Mouse (Mus musculus) midbrain, embryonic 16.5 days (tissue): ENCODE measurements around the gene Gm47996. TPM values are rescaled to one million over a fixed set of nuclear protein-coding genes. Genes with fewer than 3 reads are reported as not detected.

Experiments
- ATAC-seq: fragments of 200-750 bp; cut with Nextera tagmentation; 2 replicates; pipeline ENCODE4 v1.8.0; 2017; ENCODE audit warnings: moderate TSS enrichment
- H3K27ac ChIP-seq: fragments of 300-500 bp; sonication (generic); 2 replicates; pipeline ENCODE4 v1.5.1; 2014; ENCODE audit warnings: mild to moderate bottlenecking, low read length, mixed read lengths
- H3K27me3 ChIP-seq: fragments of 300-500 bp; sonication (generic); 2 replicates; pipeline ENCODE4 v1.6.1; 2014; ENCODE audit warnings: low read depth, low read length, mixed read lengths; ENCODE audit not compliant: control insufficient read depth, insufficient read depth
- H3K36me3 ChIP-seq: fragments of 300-500 bp; sonication (generic); 2 replicates; pipeline ENCODE4 v1.6.1; 2014; ENCODE audit warnings: mild to moderate bottlenecking, low read length, moderate library complexity, mixed read lengths; ENCODE audit not compliant: control insufficient read depth, insufficient read depth
- H3K4me1 ChIP-seq: fragments of 300-500 bp; sonication (generic); 2 replicates; pipeline ENCODE4 v1.6.1; 2014; ENCODE audit warnings: mild to moderate bottlenecking, low read length, mixed read lengths; ENCODE audit not compliant: control insufficient read depth, insufficient read depth
- H3K4me2 ChIP-seq: fragments of 300-500 bp; sonication (generic); 2 replicates; pipeline ENCODE4 v1.6.1; 2014; ENCODE audit warnings: mild to moderate bottlenecking, low read length, mixed read lengths
- H3K4me3 ChIP-seq: fragments of 300-500 bp; sonication (generic); 2 replicates; pipeline ENCODE4 v1.5.1; 2014; ENCODE audit warnings: low read depth, mild to moderate bottlenecking, low read length, moderate library complexity, mixed read lengths
- H3K9ac ChIP-seq: fragments of 300-500 bp; sonication (generic); 2 replicates; pipeline ENCODE4 v1.6.1; 2014; ENCODE audit warnings: low read depth, low read length, mixed read lengths
- H3K9me3 ChIP-seq: fragments of 300-500 bp; sonication (generic); replicated peaks from 2 replicates; pipeline ENCODE4 v1.6.1; 2014; ENCODE audit warnings: mild to moderate bottlenecking, low read length, mixed read lengths; ENCODE audit not compliant: control insufficient read depth, poor library complexity, severe bottlenecking
- WGBS: fragments of 180-500 bp; shearing (Covaris S2); extraction: QIAGEN DNeasy Blood & Tissue Kit; methylation state at CpG from one replicate; pipeline ENCODE4 v1.1.7; 2014; 5-methylcytosine and 5-hydroxymethylcytosine counted together
- polyA plus RNA-seq: library from polyadenylated mRNA; unstranded; fragments of >200 nt; fragmentation: Nextera tagmentation; extraction: Ambion mirVana; gene quantifications from 2 replicates; pipeline ENCODE4 v1.2.1, GENCODE M21; 2015

The Gm47996 gene
- polyA plus RNA-seq, 1 experiment from 2014 or later: not detected

GRCm38 (mm10) chr1:151235574-151235973, 25.6 kb downstream of the Gm47996 start:
- H3K9me3 ChIP-seq: no peaks in the 10 kb centered on the region; the same call in 1 of the 2 replicates
- WGBS: 2% methylated on average over 2 of the region's 2 CpGs
- no peak overlapping the region for H3K9ac ChIP-seq
- no peaks in the 10 kb centered on the region for H3K27me3 ChIP-seq
- no peaks in the 10 kb centered on the region for H3K4me1 ChIP-seq
- H3K4me3 ChIP-seq: no peak overlapping the region
- no peak overlapping the region for H3K4me2 ChIP-seq
- no peak overlapping the region for H3K27ac ChIP-seq
- H3K36me3 ChIP-seq: no peaks in the 10 kb centered on the region
- ATAC-seq: no peak

- H3K4me2 ChIP-seq: no peak overlapping the region
- no peaks in the 10 kb centered on the region for H3K36me3 ChIP-seq
- ATAC-seq: no peak
- H3K4me1 ChIP-seq: no peaks in the 10 kb centered on the region
- H3K27me3 ChIP-seq: no peaks in the 10 kb centered on the region
- no peaks in the 10 kb centered on the region; the same call in 1 of the 2 replicates for H3K9me3 ChIP-seq
- no peak overlapping the region for H3K4me3 ChIP-seq
- no peak overlapping the region for H3K9ac ChIP-seq
- no peak overlapping the region for H3K27ac ChIP-seq
- WGBS: 79% methylated on average over 13 of the region's 13 CpGs
Observed at GRCm38 (mm10) chr1:151236141-151236930, 26.4 kb downstream of the Gm47996 start.

GRCm38 (mm10) chr1:151237780-151238179, 27.8 kb downstream of the Gm47996 start:
- WGBS: 88% methylated on average over 3 of the region's 3 CpGs
- no peaks in the 10 kb centered on the region; the same call in 1 of the 2 replicates for H3K9me3 ChIP-seq
- no peak overlapping the region for H3K4me3 ChIP-seq
- H3K27ac ChIP-seq: no peak overlapping the region
- no peak overlapping the region for H3K9ac ChIP-seq
- H3K4me2 ChIP-seq: no peak overlapping the region
- no peak for ATAC-seq
- no peaks in the 10 kb centered on the region for H3K27me3 ChIP-seq
- H3K36me3 ChIP-seq: no peaks in the 10 kb centered on the region
- H3K4me1 ChIP-seq: no peaks in the 10 kb centered on the region

- Histone ChIP-seq H3K27ac (no peak overlapping the region), H3K4me3 (no peak overlapping the region), H3K4me2 (no peak overlapping the region), H3K4me1 (no peaks in the 10 kb centered on the region), H3K27me3 (no peaks in the 10 kb centered on the region), H3K36me3 (no peaks in the 10 kb centered on the region), H3K9ac (no peak overlapping the region), H3K9me3 (no peaks in the 10 kb centered on the region; the same call in 1 of the 2 replicates)
- WGBS: 95% methylated on average over 4 of the region's 4 CpGs
- no peak for ATAC-seq
Observed at GRCm38 (mm10) chr1:151243332-151243731, 33.4 kb downstream of the Gm47996 start.

DNA sequence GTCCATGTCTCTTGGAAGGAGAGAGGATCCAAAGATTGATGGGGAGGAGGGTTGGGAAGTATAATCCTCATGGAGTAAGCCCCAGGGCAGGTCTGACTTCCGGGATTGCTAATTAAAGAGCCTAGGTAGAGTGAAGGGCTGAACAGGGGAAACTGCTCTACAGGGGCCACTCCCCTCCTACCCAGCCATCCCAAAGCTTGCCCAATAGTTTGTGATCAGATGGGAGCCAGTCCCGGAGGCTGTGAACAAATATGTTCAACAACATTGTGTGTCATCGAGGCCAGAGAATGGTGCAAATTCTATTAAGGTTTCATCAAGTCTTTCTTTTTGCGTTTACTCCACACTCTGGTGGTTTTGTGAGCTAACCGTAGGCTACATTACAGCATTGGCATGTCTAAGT, 34.1 kb downstream of the Gm47996 start:
- WGBS: 89% methylated on average over 5 of the region's 5 CpGs
- no peaks in the 10 kb centered on the region for H3K27me3 ChIP-seq

GRCm38 (mm10) chr1:151244761-151245160, 34.8 kb downstream of the Gm47996 start:
- no peak overlapping the region for H3K27ac ChIP-seq
- no peaks in the 10 kb centered on the region for H3K36me3 ChIP-seq
- no peaks in the 10 kb centered on the region; the same call in 1 of the 2 replicates for H3K9me3 ChIP-seq
- no peak overlapping the region for H3K9ac ChIP-seq
- WGBS: 94% methylated on average over 4 of the region's 4 CpGs
- H3K4me3 ChIP-seq: no peak overlapping the region
- no peaks in the 10 kb centered on the region for H3K4me1 ChIP-seq
- no peak overlapping the region for H3K4me2 ChIP-seq
- ATAC-seq: no peak
- H3K27me3 ChIP-seq: no peaks in the 10 kb centered on the region

More for the DNA sequence above, 34.1 kb downstream of the Gm47996 start:
- Histone ChIP-seq H3K4me3 (no peak overlapping the region), H3K4me1 (no peaks in the 10 kb centered on the region), H3K9ac (no peak overlapping the region), H3K36me3 (no peaks in the 10 kb centered on the region), H3K4me2 (no peak overlapping the region), H3K27ac (no peak overlapping the region), H3K9me3 (no peaks in the 10 kb centered on the region; the same call in 1 of the 2 replicates)
- no peak for ATAC-seq

- Histone ChIP-seq H3K9ac (no peak overlapping the region), H3K27ac (no peak overlapping the region), H3K27me3 (no peaks in the 10 kb centered on the region), H3K4me2 (no peak overlapping the region), H3K9me3 (no peaks in the 10 kb centered on the region; the same call in 1 of the 2 replicates), H3K36me3 (no peaks in the 10 kb centered on the region), H3K4me3 (no peak overlapping the region), H3K4me1 (no peaks in the 10 kb centered on the region)
- no peak for ATAC-seq
- 87% methylated on average over 10 of the region's 10 CpGs for WGBS
Observed at GRCm38 (mm10) chr1:151245165-151245564, 35.2 kb downstream of the Gm47996 start.

DNA sequence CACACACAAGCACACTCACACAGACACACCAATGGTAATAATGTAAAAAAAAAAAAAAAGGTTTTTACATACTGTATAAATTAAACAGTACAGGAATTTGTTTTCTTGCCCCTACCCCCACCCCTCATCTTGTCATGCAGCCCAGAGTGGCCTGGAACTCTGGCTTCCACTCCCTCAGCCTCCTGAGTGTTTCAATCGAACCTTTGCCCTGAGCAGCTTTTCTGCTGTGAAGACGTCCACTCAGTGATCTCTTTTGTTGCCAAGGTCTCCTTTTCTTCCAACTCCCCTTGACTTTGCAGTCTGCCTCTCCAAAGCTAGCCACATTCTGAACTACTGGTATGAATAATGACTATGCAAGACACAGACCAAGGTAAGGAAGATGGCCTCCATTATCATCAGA, 35.9 kb downstream of the Gm47996 start:
- Histone ChIP-seq H3K36me3 (no peaks in the 10 kb centered on the region), H3K27me3 (no peaks in the 10 kb centered on the region), H3K9me3 (no peaks in the 10 kb centered on the region; the same call in 1 of the 2 replicates), H3K27ac (no peak overlapping the region), H3K4me3 (no peak overlapping the region), H3K4me1 (no peaks in the 10 kb centered on the region), H3K4me2 (no peak overlapping the region), H3K9ac (no peak overlapping the region)
- WGBS: 55% methylated on average over 2 of the region's 2 CpGs
- ATAC-seq: no peak

DNA sequence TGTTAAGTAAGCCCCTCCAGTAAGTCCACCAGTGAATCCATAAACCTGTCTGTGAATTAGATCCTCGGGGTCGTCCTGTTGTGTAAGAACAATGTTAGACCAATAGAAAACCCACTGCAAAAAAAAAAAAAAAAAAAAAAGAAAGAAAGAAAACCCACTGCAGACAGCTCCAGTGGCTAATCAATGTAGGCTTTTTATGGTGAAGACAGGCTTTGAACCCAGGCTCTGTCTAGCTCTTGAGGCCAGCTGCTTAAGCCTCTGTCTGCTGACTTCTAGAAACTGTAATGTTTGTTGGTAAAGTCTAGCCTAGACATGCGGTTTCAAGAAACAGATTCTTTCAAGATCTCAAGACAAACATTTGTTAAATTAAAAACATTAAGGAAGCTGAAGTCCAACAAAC, 40.2 kb downstream of the Gm47996 start:
- no peak for ATAC-seq
- no peaks in the 10 kb centered on the region for H3K27me3 ChIP-seq
- no peaks in the 10 kb centered on the region for H3K36me3 ChIP-seq
- H3K4me2 ChIP-seq: no peak overlapping the region
- no peak overlapping the region for H3K4me3 ChIP-seq
- WGBS: 86% methylated on average over 3 of the region's 3 CpGs
- no peaks in the 10 kb centered on the region for H3K4me1 ChIP-seq
- H3K9me3 ChIP-seq: no peaks in the 10 kb centered on the region
- no peak overlapping the region for H3K27ac ChIP-seq
- no peak overlapping the region for H3K9ac ChIP-seq
